Mouse (Mus musculus) embryonic stem cell, embryonic (primary cell): ENCODE data around the gene Ube2q1.

Source experiments
- CTCF ChIA-PET, 4 experiments: fragments of 300-600 bp in 2 of 4; fragments of 350-600 bp in 2 of 4; sonication (Branson Sonifier 250); formaldehyde crosslinking; loops; one replicate each; lab custom pipeline; 2022; ENCODE audit warnings: inconsistent platforms in 2 of 4; lab: Charles Lee
- POLR2A ChIA-PET, 4 experiments: fragments of 300-600 bp in 2 of 4; fragments of 350-600 bp in 2 of 4; sonication (Branson Sonifier 250); formaldehyde crosslinking; loops; one replicate each; lab custom pipeline; 2022; ENCODE audit warnings: antibody characterized with exemption in 4 of 4, inconsistent platforms in 1 of 4; lab: Charles Lee

Ube2q1 gene

DNA sequence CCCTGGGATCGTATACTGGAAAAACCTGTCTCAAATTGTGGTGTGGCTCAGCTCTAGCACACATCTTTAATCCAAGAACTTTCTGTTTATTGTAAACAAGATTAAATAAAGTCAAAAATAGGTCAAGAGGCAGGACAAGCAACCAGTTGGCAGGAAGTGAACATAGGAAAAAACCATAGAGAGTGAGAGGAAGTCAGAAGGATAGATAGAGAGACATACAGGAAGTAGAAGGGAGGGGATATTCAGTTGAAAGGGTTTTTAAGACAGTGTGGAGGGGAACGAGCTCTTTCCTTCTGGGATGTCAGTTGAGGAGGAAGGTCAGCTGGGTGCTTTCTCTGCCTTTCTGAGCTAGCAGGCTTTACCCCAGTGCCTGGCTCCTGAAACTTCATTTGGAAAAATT, 50.2 kb downstream of the Ube2q1 start:
- CTCF ChIA-PET = interaction anchor here in 1 of 4 experiments (0.7 kb wide), 1 partner anchor 14 kb away, joined by 3 read pairs; no protein-coding TSS in a partner anchor
- POLR2A ChIA-PET = interaction anchor here (0.6 to 3.9 kb wide), 10 partner anchors 10 to 501 kb away, joined by 3 to 20 read pairs (median 4); partner anchors contain the start of gene Efna3 (in 1 of the 4)

DNA sequence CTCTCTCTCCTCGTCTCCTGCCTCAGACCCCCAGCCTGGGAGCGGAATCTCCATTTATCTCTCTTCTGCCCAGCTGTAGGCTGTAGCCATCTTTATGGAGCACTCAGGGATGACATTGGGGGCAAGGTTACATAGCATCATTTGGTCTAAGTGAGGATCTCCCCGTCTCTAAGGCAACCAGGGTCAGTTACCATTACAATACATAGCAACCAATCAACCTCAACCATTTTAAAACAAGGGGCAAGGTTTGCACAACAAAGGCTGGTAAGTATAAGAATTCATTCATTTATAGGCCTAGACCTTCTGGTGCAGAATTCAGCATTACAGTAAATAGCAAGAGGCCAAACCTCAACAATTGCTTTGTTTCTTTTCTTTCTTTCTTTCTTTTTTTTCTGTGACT, 52.9 kb downstream of the Ube2q1 start:
- ChIA-PET CTCF (interaction anchor here in 1 of 4 experiments (2.8 kb wide), 1 partner anchor 9 kb away, joined by 12 read pairs; no protein-coding TSS in a partner anchor), POLR2A (interaction anchor here in 3 of 4 experiments (0.6 to 2.6 kb wide), 16 partner anchors 8 to 622 kb away, joined by 3 to 10 read pairs (median 4); no protein-coding TSS in a partner anchor)

GRCm38 (mm10) chr3:89830815-89831591, 57.6 kb downstream of the Ube2q1 start, which contains the start of gene She:
Gene She, plus strand, starts transcription at chr3:89831370.
- POLR2A ChIA-PET = interaction anchor here in 3 of 4 experiments (0.7 to 5.1 kb wide), 25 partner anchors 9 to 615 kb away, joined by 3 to 56 read pairs (median 4); partner anchors contain the start of gene Ube2q1 (in 1 of the 3)
- CTCF ChIA-PET = interaction anchor here in 3 of 4 experiments (0.6 to 1.9 kb wide), 13 partner anchors 9 to 133 kb away, joined by 3 to 11 read pairs (median 3); no protein-coding TSS in a partner anchor
